Mouse (Mus musculus) left cerebral cortex, postnatal 10 days (tissue): ENCODE measurements around the gene Bricd5. TPM values are rescaled to one million over a fixed set of nuclear protein-coding genes. Genes with fewer than 3 reads are reported as not detected.
A peak's percentile ranks its signal among the peaks of the same experiment; 100 is the strongest.
"Not testable (repeated sequence)": the region's sequence is repeated elsewhere in the genome, so short reads cannot be mapped to it uniquely, and the experiment has no call there.

Source experiments
- DNase-seq, 2 experiments: peaks; one replicate each; pipeline ENCODE4 v3.0.0; 2021 to 2022; ENCODE audit warnings: low spot score in 2 of 2, mixed read lengths in 1 of 2; ENCODE audit errors: extremely low spot score in 1 of 2
- intact Hi-C: fragments of 180-260 bp; cut with DNase I; formaldehyde crosslinking; loops from one replicate; pipeline ENCODE4 v1.15.1; 2025
- total RNA-seq, 2 experiments: library from RNA; stranded (reverse); gene quantifications; 2 replicates each; pipeline ENCODE4 v1.2.3; 2021

Bricd5 gene
- total RNA-seq = 1 to 10 TPM in 1 of 2 experiments, under 1 TPM in 1; 0.88 to 1.4 TPM

DNA sequence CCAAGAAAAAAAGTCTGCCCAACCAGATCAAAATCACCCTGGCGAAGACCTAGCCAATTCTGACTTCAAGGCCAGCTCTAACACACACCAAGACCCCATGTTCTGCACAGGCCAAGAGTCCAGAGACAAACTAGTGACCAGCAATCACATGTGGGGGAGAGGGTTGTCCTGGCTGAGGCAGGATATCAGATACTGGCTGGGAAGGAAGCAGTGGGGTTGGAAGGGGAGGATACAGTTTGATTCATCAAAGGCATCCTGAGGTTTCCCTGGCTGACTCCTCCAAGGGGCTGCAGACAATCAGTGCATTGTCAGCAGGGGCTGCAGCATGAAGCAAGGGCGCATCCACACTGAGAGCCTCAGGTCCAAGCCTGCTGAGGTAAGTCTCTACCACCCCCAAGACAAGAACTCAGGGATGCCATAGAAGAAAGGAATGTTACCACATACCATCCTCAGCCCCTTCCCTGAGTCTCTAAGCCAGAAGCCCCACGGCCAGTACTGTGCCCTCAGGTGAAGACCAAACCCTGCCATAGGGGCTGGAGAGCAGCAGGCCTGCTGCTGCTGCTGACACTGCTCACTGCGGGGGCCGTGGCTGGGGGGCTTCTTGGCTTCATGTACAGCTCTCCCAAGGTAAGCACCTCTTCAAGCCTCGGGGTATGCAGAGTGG lies at the start of gene Bricd5:
Gene Bricd5 (plus strand): TSS at position 273 of the 664 bp plus-strand sequence.
- no peak for DNase-seq
- intact Hi-C loops = no loop called here

DNA sequence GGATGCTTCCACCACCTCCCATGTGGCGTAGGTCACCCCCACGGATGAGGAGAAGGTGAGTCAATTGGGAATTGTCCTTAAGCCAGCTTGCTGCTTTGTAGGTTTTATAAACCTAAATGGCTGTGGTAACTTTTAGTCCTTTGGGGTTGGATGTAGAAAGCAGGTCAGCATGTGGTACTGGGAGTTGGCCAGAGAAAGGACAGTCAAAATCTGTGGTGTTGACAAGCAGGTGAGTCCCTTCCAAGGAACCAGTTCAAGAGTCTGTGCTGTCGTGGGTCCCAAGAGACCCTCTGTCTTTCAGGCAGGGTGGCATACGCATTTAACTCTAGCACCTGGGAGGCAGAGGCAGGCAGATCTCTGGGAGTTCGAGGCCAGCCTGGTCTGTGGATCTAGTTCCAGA lies 49.2 kb upstream of the Bricd5 start:
- no peak for DNase-seq
- intact Hi-C loops = no loop called here

DNA sequence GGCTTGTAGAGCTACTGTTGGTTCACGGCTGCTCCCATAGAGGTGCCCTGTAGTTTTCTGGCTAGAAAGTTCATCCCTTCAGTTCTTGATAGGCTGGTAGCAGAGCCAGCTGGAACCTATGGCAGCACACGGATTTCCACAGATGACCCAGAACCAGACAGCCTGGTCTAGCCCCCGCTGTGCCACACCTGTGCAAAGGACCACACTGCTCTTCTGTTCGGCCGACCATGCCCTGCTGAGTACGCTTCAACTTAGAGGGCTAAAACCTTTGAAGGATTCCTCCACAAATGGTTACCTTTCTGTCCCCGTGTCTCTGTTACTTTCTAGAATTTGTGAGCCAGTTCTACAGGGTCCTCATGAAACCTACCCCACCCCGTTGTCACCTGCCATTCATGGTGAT lies 48.4 kb upstream of the Bricd5 start:
- intact Hi-C loops, DNase-seq: not testable (repeated sequence)

DNA sequence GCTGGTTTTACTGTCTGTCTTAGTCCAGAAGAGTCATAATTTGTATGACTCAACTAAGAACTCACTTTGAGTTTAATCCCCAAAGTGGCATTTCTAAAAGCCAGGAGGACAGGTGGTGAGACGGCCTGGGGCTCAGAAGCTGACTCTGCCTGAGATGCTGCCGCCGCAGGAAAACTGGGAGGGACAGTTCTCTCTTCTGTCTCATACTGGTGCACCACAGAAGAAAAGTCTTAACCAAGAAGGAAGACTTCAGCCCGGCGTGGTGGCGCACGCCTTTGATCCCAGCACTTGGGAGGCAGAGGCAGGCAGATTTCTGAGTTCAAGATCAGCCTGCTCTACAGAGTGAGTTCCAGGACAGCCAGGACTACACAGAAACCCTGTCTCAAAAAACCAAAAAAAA lies 47.8 kb upstream of the Bricd5 start:
- no peak for DNase-seq
- intact Hi-C loops = no loop called here

DNA sequence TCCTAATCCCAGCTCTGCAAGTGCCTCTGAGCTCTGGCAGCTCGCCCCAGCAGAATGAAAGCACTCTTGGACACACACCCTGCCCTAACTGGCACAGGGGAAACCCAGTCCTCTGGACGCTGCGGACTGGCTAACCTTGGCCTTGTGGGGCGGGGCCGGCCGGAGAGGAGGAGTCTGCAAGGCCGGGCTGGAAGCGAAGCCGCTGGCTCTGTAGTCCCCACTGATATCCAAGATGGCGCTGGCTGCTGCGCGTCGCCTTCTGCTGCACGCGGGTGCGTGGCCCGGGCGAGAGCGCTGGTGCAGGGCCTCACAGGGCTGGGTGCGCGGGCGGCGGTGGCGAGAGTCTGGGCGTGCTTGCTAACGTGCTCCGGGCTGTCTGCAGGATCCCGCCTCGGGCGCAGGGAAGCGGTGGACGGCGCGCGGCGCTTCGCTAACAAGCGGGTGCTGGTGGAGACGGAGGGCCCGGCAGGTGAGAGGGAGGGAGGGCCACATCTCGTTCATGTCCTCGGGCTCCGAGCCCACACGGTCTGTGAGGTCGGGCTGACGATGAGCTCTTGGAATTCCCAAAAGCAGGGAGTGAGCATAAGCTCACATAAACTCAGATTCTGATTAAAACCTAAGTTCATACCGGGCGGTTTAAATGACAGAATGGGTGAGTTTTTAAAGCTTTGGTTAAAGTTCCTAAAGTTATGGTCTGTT lies 47.1 kb upstream of the Bricd5 start, which contains the start of gene Eci1:
Gene Eci1 (plus strand): TSS at position 171 of the 699 bp plus-strand sequence.
- DNase-seq = peak; percentile 87 to 96
- intact Hi-C loops = no loop called here

DNA sequence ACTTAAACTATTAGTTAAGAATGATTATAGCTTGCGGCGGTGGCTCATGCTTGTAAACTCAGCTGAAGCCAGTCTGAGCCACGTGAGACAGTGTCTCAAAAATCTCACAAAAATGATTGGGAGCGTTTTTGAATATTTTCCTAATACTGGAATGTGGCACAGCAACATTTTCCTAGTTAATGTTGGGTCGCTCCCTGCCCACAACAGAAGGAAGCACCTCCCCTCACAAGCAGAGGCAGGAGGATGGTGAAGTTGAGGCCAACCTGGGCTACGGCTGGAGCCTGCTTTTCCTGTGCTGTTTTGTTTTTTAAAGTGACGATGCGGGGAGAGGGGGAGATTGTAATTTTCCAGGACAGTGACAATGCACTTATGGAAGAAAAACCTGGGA lies 46.5 kb upstream of the Bricd5 start:
- intact Hi-C loops = no loop called here
- no peak for DNase-seq

DNA sequence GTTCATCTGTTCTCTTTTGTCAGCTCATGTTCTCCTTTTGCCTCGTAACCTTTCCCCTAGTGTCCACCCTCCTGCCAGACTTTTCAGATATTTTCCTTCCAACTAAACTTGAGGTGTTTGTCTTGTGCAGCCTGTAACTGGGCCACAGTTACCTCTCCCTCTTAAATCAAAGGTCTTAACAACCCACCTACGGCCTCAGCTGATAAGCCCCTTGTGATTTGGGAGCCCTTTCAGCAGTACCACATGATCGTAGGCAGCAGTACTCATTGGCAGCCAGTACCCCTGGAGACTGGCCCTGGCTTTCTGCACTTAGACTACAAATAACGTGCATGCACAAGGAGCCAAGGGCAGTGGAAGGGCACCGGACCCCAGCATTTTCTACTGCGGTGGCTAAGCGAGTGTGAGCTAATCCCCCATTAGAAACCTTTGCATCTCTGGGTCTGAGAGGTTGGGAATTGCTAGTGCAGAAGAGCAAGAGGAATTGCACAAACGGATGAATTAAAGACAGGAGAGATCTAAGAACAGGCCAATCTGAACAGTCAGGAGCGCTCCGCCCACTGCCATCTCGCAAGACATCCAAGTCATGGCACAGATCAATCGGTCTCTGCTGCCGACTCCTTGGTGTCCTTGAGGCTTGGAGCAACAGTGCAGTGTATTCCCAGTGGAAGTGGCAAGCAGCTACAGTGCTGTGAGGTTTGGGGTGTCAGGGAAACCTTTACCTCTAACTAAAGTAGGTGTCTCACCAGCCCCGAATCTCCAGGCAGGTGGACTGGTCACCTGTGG lies 44.3 kb upstream of the Bricd5 start:
- intact Hi-C loops = no loop called here
- DNase-seq = no peak

DNA sequence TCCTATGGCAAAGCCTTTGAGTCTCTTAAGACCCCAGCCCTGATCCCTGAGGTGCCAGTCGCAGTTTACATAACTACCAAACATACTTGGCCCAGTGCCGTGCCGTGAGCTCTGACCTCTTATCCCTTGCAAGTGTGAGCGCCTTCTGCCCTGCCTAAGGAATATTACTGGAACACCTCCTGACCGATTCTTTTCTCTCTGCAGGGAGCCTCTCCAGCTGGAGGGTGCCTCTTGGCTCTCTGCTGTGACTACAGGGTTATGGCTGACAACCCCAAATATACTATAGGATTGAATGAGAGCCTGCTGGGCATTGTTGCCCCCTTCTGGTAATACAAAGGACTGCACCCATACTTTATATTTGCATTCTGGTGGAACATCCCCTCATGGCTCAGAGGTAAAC lies 36.7 kb upstream of the Bricd5 start:
- intact Hi-C loops = no loop called here
- peak in 1 of 2 experiments; percentile 53 for DNase-seq

DNA sequence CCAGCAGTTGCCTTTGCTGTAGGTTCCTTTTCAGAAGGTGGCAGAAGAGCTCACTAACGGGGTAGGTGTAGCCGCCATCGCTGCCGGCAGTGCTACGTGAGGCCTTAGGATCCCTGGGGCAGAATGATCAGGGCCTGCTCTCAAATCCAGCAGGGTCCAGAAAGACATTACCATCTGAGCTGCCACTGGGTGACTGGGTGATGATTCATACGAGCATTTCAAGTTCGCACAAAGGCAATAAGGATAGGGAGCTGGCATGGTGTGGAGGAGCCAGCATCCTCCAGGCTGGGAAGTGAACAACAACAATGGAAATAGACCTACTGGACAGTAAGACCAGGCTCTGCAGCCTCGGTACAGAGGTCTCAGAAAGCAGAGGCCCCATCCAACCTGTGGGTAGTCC lies 33.3 kb upstream of the Bricd5 start:
- no peak for DNase-seq
- intact Hi-C loops = no loop called here

DNA sequence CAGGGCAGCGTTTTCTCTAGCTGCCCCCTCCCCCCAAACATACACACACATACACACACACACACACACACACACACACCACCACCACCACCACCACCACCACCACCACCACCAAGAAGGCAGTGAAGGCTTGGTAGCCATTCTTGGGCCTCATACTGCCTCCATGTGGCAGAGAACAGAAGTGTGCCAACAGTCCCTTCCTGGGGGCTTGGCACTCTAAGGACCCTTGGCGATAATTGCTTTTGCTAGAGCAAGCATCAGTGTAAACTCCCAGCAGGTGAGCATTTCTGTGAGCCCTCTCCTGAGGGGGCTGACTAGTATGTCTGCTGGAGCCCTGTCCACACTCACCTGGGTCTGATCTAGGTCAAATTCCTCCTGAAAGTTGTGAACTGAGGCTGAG lies 32.5 kb upstream of the Bricd5 start:
- intact Hi-C loops = no loop called here
- DNase-seq = peak in 1 of 2 experiments; percentile 24

DNA sequence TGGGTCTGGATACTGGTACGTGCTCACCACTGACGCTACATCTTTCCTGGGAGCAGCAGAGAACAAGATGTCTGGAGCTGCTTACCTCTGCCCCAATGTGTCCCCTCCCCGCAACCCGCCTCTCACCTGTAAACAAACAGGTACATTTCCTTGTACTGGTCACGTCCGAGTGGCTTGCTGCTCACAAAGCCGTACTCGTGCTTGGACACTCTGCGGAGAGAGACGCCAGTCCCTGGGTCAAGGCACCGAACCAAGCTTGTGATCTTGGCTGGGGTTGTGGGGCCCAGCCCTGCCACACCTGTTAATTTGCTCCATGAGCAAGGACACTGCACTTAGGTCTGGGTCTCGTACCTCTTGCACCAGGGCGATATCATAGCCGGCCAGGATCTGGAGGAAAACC lies 31.6 kb upstream of the Bricd5 start:
- intact Hi-C loops = no loop called here

DNA sequence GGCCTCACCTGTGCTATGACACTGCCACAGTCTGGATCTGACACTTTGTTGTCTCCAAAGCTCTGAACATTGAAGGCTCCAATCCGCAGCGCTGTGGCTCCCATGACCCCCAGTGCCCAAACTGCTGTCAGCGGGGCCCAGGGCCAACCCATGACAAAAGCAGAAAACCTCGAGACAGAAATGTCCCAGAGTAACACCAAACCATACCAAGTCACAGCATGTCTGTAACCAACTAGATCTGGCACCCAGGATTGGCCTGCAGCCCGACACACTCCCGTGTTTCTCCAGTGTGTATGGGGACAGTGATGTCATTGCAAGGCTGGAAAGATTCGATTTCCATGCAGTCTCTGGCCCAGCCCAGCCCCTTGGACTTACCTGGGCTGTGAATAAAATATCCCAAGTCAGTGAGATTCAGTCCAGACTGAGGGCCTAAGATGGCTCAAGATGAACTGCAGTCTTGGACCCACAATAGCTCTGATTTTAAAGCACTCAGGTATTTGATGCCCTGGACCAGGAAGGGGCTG lies 31.0 kb upstream of the Bricd5 start, which contains the start of gene Dnase1l2:
Gene Dnase1l2 (minus strand): TSS at position 474 of the 524 bp plus-strand sequence.
- DNase-seq = peak in 1 of 2 experiments; percentile 26
- intact Hi-C loops = no loop called here

More for the DNA sequence above, 31.6 kb upstream of the Bricd5 start:
- DNase-seq = no peak

DNA sequence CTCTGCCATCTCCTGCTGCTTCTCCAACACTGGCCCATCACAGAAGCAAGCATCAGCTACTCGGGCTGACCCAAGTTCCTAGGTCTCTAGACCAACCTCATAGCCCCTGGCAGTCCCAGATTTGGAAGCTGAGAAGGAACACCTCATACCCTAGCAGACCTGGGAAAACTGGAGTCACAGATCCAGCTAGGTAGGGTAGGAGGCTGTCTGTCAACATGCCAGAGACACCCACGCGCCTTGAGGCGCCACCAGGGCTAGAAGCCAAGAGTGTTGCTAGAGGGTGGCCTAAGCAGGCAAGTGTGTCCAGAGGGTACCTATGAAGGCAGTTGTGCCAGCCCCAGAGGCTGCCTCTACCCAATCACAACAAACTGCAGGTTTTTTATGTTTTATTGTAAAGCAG lies 30.3 kb upstream of the Bricd5 start:
- intact Hi-C loops = no loop called here
- DNase-seq = no peak

DNA sequence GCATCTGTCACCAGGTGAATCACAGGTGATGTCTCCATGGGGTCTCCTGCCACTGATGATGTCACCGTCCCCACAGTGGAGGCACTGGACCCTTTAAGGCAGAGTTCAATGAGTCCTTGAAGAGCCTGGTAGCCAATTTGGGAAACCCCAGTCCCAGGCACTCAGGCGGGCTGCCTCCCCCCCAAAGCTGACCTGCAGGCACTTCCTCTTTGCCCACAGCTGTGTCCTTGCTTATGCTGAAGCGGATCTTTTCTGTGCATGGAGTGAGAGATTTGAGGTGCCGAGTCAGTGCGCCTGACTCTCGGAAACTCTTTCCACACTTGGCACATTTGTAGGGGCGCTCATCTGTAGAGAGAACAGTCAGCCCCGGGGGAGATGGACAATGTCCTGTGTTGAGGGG lies 27.1 kb upstream of the Bricd5 start:
- intact Hi-C loops = no loop called here
- DNase-seq = no peak

DNA sequence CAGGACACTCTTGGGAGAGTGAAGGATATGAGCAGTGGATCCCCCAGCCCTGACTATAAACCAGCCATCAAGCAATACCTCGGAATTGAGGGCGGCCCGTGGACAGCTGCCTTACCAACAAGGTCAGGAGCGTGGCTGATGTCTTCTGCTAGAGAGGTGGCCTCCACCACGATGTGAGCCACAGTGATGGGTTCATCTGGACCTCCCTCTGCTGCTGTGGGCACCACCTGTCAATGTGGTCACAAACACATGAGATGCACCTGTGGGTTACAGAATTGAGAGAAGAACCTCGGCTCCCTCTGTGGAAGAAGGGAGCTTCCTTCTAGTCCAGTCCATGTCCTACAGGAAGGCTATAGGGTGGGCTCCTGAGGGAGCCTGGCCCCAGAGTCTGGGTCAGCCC lies 24.2 kb upstream of the Bricd5 start:
- DNase-seq = no peak
- intact Hi-C loops = no loop called here

DNA sequence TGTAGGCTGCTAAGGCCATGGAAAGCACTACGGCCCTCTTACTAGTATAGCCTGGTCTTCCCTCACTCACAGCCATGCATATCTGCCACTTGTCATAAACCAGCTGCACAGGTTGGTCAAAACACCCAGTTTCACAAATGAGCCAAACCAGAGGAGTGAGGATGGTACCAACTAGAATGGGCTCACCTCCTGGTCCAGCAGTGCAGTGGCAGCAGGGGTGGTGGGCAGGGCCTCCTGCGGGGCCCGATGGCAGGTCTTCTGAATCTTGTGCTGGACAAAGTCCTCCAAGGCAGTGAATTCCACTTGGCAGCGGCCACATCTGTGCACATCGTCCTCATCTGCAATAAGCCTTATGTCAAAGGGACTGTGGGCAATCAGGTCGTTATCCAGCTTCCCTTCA lies 22.5 kb upstream of the Bricd5 start:
- intact Hi-C loops = no loop called here

DNA sequence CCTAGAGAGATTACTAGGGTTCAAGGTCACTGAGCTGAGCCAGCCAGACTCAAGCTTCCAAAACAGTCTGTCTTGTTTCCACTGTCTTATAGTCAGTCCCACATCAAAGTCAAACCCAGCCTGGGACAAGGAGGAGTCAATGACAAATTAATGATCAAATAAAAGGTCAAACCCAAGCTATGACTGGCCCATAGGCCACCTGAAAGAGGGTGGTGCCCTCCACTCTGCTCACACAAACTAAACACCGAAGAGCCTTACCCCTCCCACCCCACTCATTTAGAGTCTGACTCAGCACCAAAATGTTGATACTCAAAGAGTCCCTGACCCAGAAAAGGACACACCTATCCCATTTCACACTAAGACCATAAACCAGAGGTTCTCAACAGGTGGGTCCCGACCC lies 20.3 kb upstream of the Bricd5 start:
- intact Hi-C loops = no loop called here
- DNase-seq = no peak

More for the DNA sequence above, 22.5 kb upstream of the Bricd5 start:
- DNase-seq = no peak

DNA sequence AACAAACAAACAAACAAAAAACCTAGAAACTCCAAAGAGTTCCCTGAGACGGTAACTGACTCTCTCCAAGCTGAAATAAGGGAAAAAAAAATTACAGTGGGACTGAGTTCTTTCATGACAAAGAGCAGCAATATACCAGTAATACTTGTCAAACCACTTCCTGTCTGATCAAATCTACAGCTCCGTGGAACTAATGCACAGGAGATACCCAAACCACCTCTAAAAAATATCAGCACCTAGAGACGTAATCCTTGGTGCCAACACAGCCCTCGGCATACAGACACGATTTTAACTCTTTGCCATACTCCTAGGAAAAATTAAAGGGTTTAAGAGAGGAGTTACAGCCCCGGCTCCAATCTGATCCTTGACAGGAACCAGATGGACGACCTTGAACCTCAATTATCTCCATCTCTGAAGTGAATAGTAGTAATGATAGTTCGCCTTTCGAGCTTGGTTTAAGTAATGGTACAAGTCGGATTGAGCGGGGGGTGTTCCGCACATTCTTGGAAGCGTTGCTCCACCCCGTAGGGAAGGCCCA lies 19.4 kb upstream of the Bricd5 start:
- no peak for DNase-seq
- intact Hi-C loops = no loop called here
